Comparison of ENCODE assay signal across 24 mouse cellular contexts in the genomic region with DNA sequence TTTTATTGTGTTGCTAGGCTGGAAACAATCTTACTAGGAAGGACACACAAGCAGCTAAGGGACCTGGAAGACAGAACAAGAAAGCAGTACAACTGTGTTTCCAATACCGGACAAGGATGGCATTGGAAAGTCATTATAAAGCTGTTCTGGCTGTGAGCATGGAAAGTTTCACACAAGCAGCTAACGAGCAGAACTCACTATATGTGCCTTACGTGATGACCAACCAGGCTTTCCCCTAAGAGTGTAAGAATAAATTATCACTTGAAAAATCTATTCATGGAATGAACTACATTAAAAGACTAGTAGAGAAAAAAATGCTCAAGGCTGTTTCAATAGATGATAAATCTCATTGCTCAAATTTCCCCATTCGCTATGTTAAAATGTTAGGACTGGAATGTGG. TPM values are rescaled to one million over a fixed set of nuclear protein-coding genes. Genes with fewer than 3 reads are reported as not detected.
"Had no signal": no experiment of that assay in that cellular context is flagged by ENCODE, and none has a peak within 500 bp of the region (broad histone marks: within the 10 kb centered on the region; RNA-seq: fewer than 3 reads in every experiment).

No protein-coding gene starts in this region.

- H3K4me3 ChIP-seq: lung, embryonic 15.5 days; megakaryocyte, embryonic 14.5 days; midbrain, embryonic 13.5 days; midbrain, embryonic 15.5 days; neural tube, embryonic 12.5 days; stomach, embryonic 15.5 days had no signal

- H3K27me3 ChIP-seq: lung, embryonic 15.5 days; megakaryocyte, embryonic 14.5 days; midbrain, embryonic 13.5 days; midbrain, embryonic 15.5 days; neural tube, embryonic 12.5 days; stomach, embryonic 15.5 days had no signal

- H3K27ac ChIP-seq: lung, embryonic 15.5 days; macrophage; midbrain, embryonic 13.5 days; midbrain, embryonic 15.5 days; neural tube, embryonic 12.5 days; stomach, embryonic 15.5 days; stomach, postnatal 0 days had no signal

- H3K9ac ChIP-seq: lung, embryonic 15.5 days; midbrain, embryonic 13.5 days; midbrain, embryonic 15.5 days; neural tube, embryonic 12.5 days; stomach, embryonic 15.5 days had no signal

- H3K4me2 ChIP-seq: lung, embryonic 15.5 days; midbrain, embryonic 11.5 days; midbrain, embryonic 13.5 days; midbrain, embryonic 15.5 days; neural tube, embryonic 12.5 days; stomach, embryonic 15.5 days had no signal

- H3K36me3 ChIP-seq: lung, embryonic 15.5 days; midbrain, embryonic 13.5 days; midbrain, embryonic 15.5 days; neural tube, embryonic 12.5 days; stomach, embryonic 15.5 days had no signal

- DNase-seq: lung, adult 2 months; lung, postnatal 14 days; lung, postnatal 36 days; thymus, adult 2 months; thymus, postnatal 25 days; thymus, postnatal 4 days had no signal

- ATAC-seq: lung, postnatal 0 days; midbrain, embryonic 13.5 days; midbrain, embryonic 15.5 days had no signal

- H3K4me1 ChIP-seq: lung, embryonic 15.5 days; megakaryocyte, embryonic 14.5 days; midbrain, embryonic 13.5 days; midbrain, embryonic 15.5 days; neural tube, embryonic 12.5 days; stomach, embryonic 15.5 days had no signal

- H3K9me3 ChIP-seq: lung, embryonic 15.5 days; midbrain, embryonic 13.5 days; midbrain, embryonic 15.5 days; neural tube, embryonic 12.5 days; stomach, embryonic 15.5 days had no signal

RNA-seq across cellular contexts. Expression of gene Krtap28-13, which starts 5.8 kb away (rescaled TPM):
- total RNA-seq: megakaryocyte progenitor cell, adult 5-6 weeks; midbrain, postnatal 0 days; monocyte, adult 5-6 weeks; neutrophil, adult 5-6 weeks had no signal
- polyA plus RNA-seq: lung, embryonic 15.5 days; macrophage; midbrain, embryonic 11.5 days; midbrain, embryonic 13.5 days; midbrain, embryonic 15.5 days; midbrain, postnatal 0 days; neural tube, embryonic 12.5 days; neural tube, embryonic 14.5 days; spleen, adult 2 months; stomach, embryonic 15.5 days; stomach, postnatal 0 days; testis, adult 2 months; thymus, adult 2 months; urinary bladder, adult 2 months had no signal

RNA-seq across cellular contexts. Expression of gene A030005K14Rik, which starts 7.4 kb away (rescaled TPM):
- total RNA-seq: megakaryocyte progenitor cell, adult 5-6 weeks; midbrain, postnatal 0 days; monocyte, adult 5-6 weeks; neutrophil, adult 5-6 weeks had no signal
- polyA plus RNA-seq: lung, adult 2 months; lung, embryonic 15.5 days; lung, postnatal 0 days; macrophage; midbrain, embryonic 11.5 days; midbrain, embryonic 13.5 days; midbrain, embryonic 15.5 days; midbrain, postnatal 0 days; neural tube, embryonic 12.5 days; neural tube, embryonic 14.5 days; spleen, adult 2 months; stomach, embryonic 15.5 days; stomach, postnatal 0 days; testis, adult 2 months; thymus, adult 2 months; urinary bladder, adult 2 months had no signal

RNA-seq across cellular contexts. Expression of gene Gm47969, which starts 21.8 kb away (rescaled TPM):
- total RNA-seq: megakaryocyte progenitor cell, adult 5-6 weeks; midbrain, postnatal 0 days; monocyte, adult 5-6 weeks; neutrophil, adult 5-6 weeks had no signal
- polyA plus RNA-seq: lung, embryonic 15.5 days; macrophage; midbrain, embryonic 11.5 days; midbrain, embryonic 13.5 days; midbrain, embryonic 15.5 days; midbrain, postnatal 0 days; neural tube, embryonic 12.5 days; neural tube, embryonic 14.5 days; spleen, adult 2 months; stomach, embryonic 15.5 days; stomach, postnatal 0 days; testis, adult 2 months; thymus, adult 2 months; urinary bladder, adult 2 months had no signal

RNA-seq across cellular contexts. Expression of gene Krtap28-10, which starts 24.3 kb away (rescaled TPM):
- total RNA-seq: megakaryocyte progenitor cell, adult 5-6 weeks; midbrain, postnatal 0 days; monocyte, adult 5-6 weeks; neutrophil, adult 5-6 weeks had no signal
- polyA plus RNA-seq: lung, adult 2 months; lung, embryonic 15.5 days; lung, postnatal 0 days; macrophage; midbrain, embryonic 11.5 days; midbrain, embryonic 13.5 days; midbrain, embryonic 15.5 days; midbrain, postnatal 0 days; neural tube, embryonic 12.5 days; neural tube, embryonic 14.5 days; spleen, adult 2 months; stomach, embryonic 15.5 days; stomach, postnatal 0 days; testis, adult 2 months; thymus, adult 2 months; urinary bladder, adult 2 months had no signal

RNA-seq across cellular contexts. Expression of gene Slc19a3, which starts 28.3 kb away (rescaled TPM):
- total RNA-seq: megakaryocyte progenitor cell, adult 5-6 weeks; monocyte, adult 5-6 weeks; neutrophil, adult 5-6 weeks had no signal
- polyA plus RNA-seq: macrophage had no signal
